Mouse (Mus musculus): ENCODE measurements at regions not wholly inside any gene's neighbourhood (a gene's known extent, or its start where the extent isn't known, plus 50 kb on each side); places are given as distances from the start of the nearest gene placed in this dataset.

GRCm38 (mm10) chr15:97446181-97446580 is 199.1 kb upstream of the Amigo2 start:
- TF ChIP-seq CTCF (IDR thresholded peaks at IDR 0.05) (no peak), POLR2A (IDR thresholded peaks at IDR 0.05; ENCODE audit: insufficient read depth, low read depth, low read length) (no peak), EP300 (IDR thresholded peaks at IDR 0.05; ENCODE audit: insufficient read depth, low read depth, low read length) (no peak)

All from heart, adult 2 months (tissue).